Comparison of ENCODE assay signal across 21 mouse cellular contexts in genomic region chr15:10868115-10868514, GRCm38 (mm10).
DNase-seq lines count a peak whose midpoint lies in the region; ATAC-seq and TF ChIP-seq lines count a peak whose summit lies in the region.
"Had no signal": no experiment of that assay in that cellular context is flagged by ENCODE, and none has a peak within 500 bp of the region (broad histone marks: within the 10 kb centered on the region; RNA-seq: fewer than 3 reads in every experiment).

No protein-coding gene starts in this region.

- no peak overlapping the region for H3K9ac ChIP-seq in limb, embryonic 12.5 days (replicated peaks)
- no peak overlapping the region for H3K9ac ChIP-seq in embryonic facial prominence, embryonic 14.5 days (ENCODE audit: low read depth, low read length)
- no peak overlapping the region for H3K9ac ChIP-seq in hindbrain, postnatal 0 days (replicated peaks; ENCODE audit: low read length)
- H3K9ac ChIP-seq: forebrain, embryonic 12.5 days; neural tube, embryonic 12.5 days had no signal

- H3K9me3 ChIP-seq in limb, embryonic 12.5 days: no peaks in the 10 kb centered on the region
- H3K9me3 ChIP-seq in limb, embryonic 10.5 days (replicated peaks): no peaks in the 10 kb centered on the region
- no peaks in the 10 kb centered on the region for H3K9me3 ChIP-seq in embryonic facial prominence, embryonic 14.5 days (ENCODE audit: control insufficient read depth, low read length)
- H3K9me3 ChIP-seq in hindbrain, postnatal 0 days (ENCODE audit: low read length): no peaks in the 10 kb centered on the region
- H3K9me3 ChIP-seq: forebrain, embryonic 12.5 days; G1E; neural tube, embryonic 12.5 days had no signal

- H3K36me3 ChIP-seq in limb, embryonic 12.5 days: no peaks in the 10 kb centered on the region
- no peaks in the 10 kb centered on the region for H3K36me3 ChIP-seq in limb, embryonic 10.5 days
- H3K36me3 ChIP-seq in embryonic facial prominence, embryonic 14.5 days (ENCODE audit: control insufficient read depth, insufficient read depth, low read length): no peaks in the 10 kb centered on the region
- H3K36me3 ChIP-seq in hindbrain, postnatal 0 days (ENCODE audit: insufficient read depth, low read length): no peaks in the 10 kb centered on the region
- H3K36me3 ChIP-seq: forebrain, embryonic 12.5 days; G1E; neural tube, embryonic 12.5 days had no signal

- intact Hi-C loops in gastrocnemius, postnatal 14 days (cut with DNase I; ENCODE audit: low total_unique reads): no loop called here

- ATAC-seq in frontal cortex, adult (ENCODE audit: low TSS enrichment): peak; percentile 62
- no peak for ATAC-seq in limb, embryonic 12.5 days (ENCODE audit: insufficient number of reproducible peaks, insufficient read depth, low FRiP score, low TSS enrichment, low read depth)
- no peak for ATAC-seq in embryonic facial prominence, embryonic 14.5 days (ENCODE audit: low read depth)
- no peak for ATAC-seq in hindbrain, postnatal 0 days
- ATAC-seq: CD4-positive, CD25-positive, alpha-beta regulatory T cell, adult 4 months had no signal

- peaks cover 19% of the 10 kb centered on the region for H3K4me1 ChIP-seq in limb, embryonic 12.5 days (replicated peaks)
- H3K4me1 ChIP-seq in limb, embryonic 10.5 days: peaks cover 20% of the 10 kb centered on the region
- H3K4me1 ChIP-seq in embryonic facial prominence, embryonic 14.5 days (ENCODE audit: control insufficient read depth, insufficient read depth, low read length): peaks cover 29% of the 10 kb centered on the region
- no peaks in the 10 kb centered on the region for H3K4me1 ChIP-seq in hindbrain, postnatal 0 days (ENCODE audit: insufficient read depth, low read length)
- H3K4me1 ChIP-seq: forebrain, embryonic 12.5 days; neural tube, embryonic 12.5 days had no signal

- 82% methylated on average over 7 of the region's 7 CpGs for WGBS in limb, embryonic 12.5 days
- WGBS in limb, embryonic 10.5 days: 92% methylated on average over 7 of the region's 7 CpGs
- WGBS in embryonic facial prominence, embryonic 14.5 days: 78% methylated on average over 7 of the region's 7 CpGs
- WGBS in hindbrain, postnatal 0 days: 74% methylated on average over 7 of the region's 7 CpGs

- H3K4me2 ChIP-seq in limb, embryonic 12.5 days: no peak overlapping the region
- H3K4me2 ChIP-seq in embryonic facial prominence, embryonic 14.5 days (ENCODE audit: low read depth, low read length): no peak overlapping the region
- no peak overlapping the region for H3K4me2 ChIP-seq in hindbrain, postnatal 0 days (ENCODE audit: low read depth, low read length)
- H3K4me2 ChIP-seq: forebrain, embryonic 12.5 days; liver, embryonic 11.5 days; midbrain, embryonic 11.5 days; neural tube, embryonic 12.5 days had no signal

- DNase-seq in frontal cortex, postnatal 14 days (ENCODE audit: low spot score in 2 of 2): no peak
- DNase-seq in limb, embryonic 10.5 days (ENCODE audit: low spot score): no peak
- peak; percentile 32 for DNase-seq in embryonic facial prominence, embryonic 14.5 days (ENCODE audit: low spot score)
- peak; percentile 12 for DNase-seq in right cerebral cortex, postnatal 25 days
- DNase-seq in hindbrain, postnatal 0 days (ENCODE audit: low spot score): no peak
- DNase-seq in gastrocnemius, postnatal 14 days: no peak
- DNase-seq: gastrocnemius, adult 2 months; heart, adult 11 months; heart, postnatal 4 days; layer of hippocampus, postnatal 36 days; lung, adult 2 months; thymus, adult 2 months had no signal

- H3K27ac ChIP-seq in limb, embryonic 12.5 days: peak overlapping the region; percentile 54
- H3K27ac ChIP-seq in limb, embryonic 10.5 days: no peak overlapping the region
- peak overlapping the region; percentile 46; the same call in 1 of the 2 replicates for H3K27ac ChIP-seq in embryonic facial prominence, embryonic 14.5 days (replicated peaks; ENCODE audit: low read depth, low read length)
- H3K27ac ChIP-seq in hindbrain, postnatal 0 days: no peak overlapping the region
- H3K27ac ChIP-seq: forebrain, embryonic 12.5 days; macrophage; neural tube, embryonic 12.5 days had no signal

- TF ChIP-seq CTCF in hindbrain, postnatal 0 days (IDR thresholded peaks at IDR 0.05; ENCODE audit: low read depth): no peak

- H3K27me3 ChIP-seq in limb, embryonic 12.5 days: no peaks in the 10 kb centered on the region
- no peaks in the 10 kb centered on the region for H3K27me3 ChIP-seq in limb, embryonic 10.5 days (ENCODE audit: low read depth, poor library complexity, severe bottlenecking)
- H3K27me3 ChIP-seq in embryonic facial prominence, embryonic 14.5 days (replicated peaks; ENCODE audit: control insufficient read depth, insufficient read depth, low read length): no peaks in the 10 kb centered on the region
- H3K27me3 ChIP-seq in hindbrain, postnatal 0 days (ENCODE audit: insufficient read depth, low read length): no peaks in the 10 kb centered on the region
- H3K27me3 ChIP-seq: forebrain, embryonic 12.5 days; neural tube, embryonic 12.5 days had no signal

- no peak overlapping the region for H3K4me3 ChIP-seq in limb, embryonic 12.5 days (replicated peaks)
- H3K4me3 ChIP-seq in limb, embryonic 10.5 days: no peak overlapping the region
- no peak overlapping the region for H3K4me3 ChIP-seq in embryonic facial prominence, embryonic 14.5 days (ENCODE audit: low read depth, low read length)
- no peak overlapping the region for H3K4me3 ChIP-seq in hindbrain, postnatal 0 days (ENCODE audit: low read length)
- H3K4me3 ChIP-seq: forebrain, embryonic 12.5 days; gastrocnemius, adult 2 months; neural tube, embryonic 12.5 days had no signal

Comparison
In these comparisons a context has a peak if more than half of its experiments do, and no peak if none do; other contexts are left out.
1. H3K27ac ChIP-seq: peak in limb, embryonic 12.5 days (single experiment) and embryonic facial prominence, embryonic 14.5 days (single experiment); none in limb, embryonic 10.5 days (single experiment) and hindbrain, postnatal 0 days (single experiment).
2. DNase-seq: peak in embryonic facial prominence, embryonic 14.5 days (single experiment) and right cerebral cortex, postnatal 25 days (single experiment); none in frontal cortex, postnatal 14 days (0 of 2), limb, embryonic 10.5 days (single experiment), hindbrain, postnatal 0 days (single experiment) and gastrocnemius, postnatal 14 days (single experiment).